Mouse (Mus musculus) T-helper 2 cell (primary cell): Measurements from ENCODE around the gene Pabpn1.
"Not testable (repeated sequence)": the region's sequence is repeated elsewhere in the genome, so short reads cannot be mapped to it uniquely, and the experiment has no call there.

ENCODE experiments used
- in situ Hi-C: fragments of 300-600 bp; cut with MboI, MseI; formaldehyde crosslinking; loops from one replicate; pipeline ENCODE4 v1.15.1; 2025; ENCODE audit warnings: high pct_unique_total_duplicates

Gene Pabpn1

GRCm38 (mm10) chr14:54935904-54936830 is 43.9 kb downstream of the Pabpn1 start, which contains the start of gene Cmtm5:
Cmtm5 (plus strand) TSS chr14:54936261.
- in situ Hi-C loops = no loop called here

GRCm38 (mm10) chr14:54936831-54937160 is 44.5 kb downstream of the Pabpn1 start:
- in situ Hi-C loops = no loop called here

- in situ Hi-C loops = no loop called here
Observed at GRCm38 (mm10) chr14:54937361-54938182, 45.3 kb downstream of the Pabpn1 start.

GRCm38 (mm10) chr14:54938431-54939219 is 46.3 kb downstream of the Pabpn1 start:
- in situ Hi-C loops = no loop called here

- in situ Hi-C loops = no loop called here
Observed at GRCm38 (mm10) chr14:54939434-54940175, 47.3 kb downstream of the Pabpn1 start.

- in situ Hi-C loops = no loop called here
Observed at GRCm38 (mm10) chr14:54940176-54940530, 47.9 kb downstream of the Pabpn1 start.

GRCm38 (mm10) chr14:54941024-54941978 is 49.0 kb downstream of the Pabpn1 start:
- in situ Hi-C loops = no loop called here

GRCm38 (mm10) chr14:54942479-54942878 is 50.2 kb downstream of the Pabpn1 start:
- in situ Hi-C loops = no loop called here

- in situ Hi-C loops = no loop called here
Observed at GRCm38 (mm10) chr14:54943971-54944370, 51.7 kb downstream of the Pabpn1 start.

GRCm38 (mm10) chr14:54944939-54945338 is 52.6 kb downstream of the Pabpn1 start:
- in situ Hi-C loops = no loop called here

DNA sequence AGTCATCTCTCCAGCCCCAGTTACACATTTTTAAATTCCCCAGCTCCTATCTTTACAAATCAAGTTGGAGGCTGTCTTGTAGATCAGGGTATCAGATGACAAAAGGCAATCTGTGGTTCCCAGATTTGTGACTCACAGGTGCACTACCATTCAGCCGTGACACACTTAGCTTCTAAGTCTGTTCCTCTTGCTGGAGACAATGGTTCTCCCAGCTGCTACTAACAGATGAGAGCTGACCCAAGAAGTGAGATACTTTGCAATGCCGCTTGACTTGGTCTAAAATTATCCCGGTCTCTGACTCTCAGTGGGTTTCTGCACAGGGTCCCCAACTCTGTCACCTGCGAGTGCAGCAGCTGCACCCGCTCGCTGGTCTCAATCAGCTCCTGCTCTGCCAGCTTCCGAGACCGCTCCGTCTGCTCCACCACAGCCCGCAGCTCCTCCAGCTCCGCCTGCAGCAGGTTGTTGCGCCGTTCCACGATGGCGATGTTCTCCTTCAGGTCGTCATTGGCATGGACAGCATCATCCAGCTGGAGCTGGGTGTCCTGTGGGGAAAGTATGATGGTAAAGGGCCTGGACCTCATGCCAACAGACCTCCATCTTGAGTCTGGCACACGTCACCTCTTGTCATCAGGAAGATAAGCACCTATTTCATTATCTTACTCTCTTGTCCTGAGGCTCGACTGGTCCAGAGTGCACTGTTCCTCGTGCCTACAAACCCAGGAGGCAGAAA is 53.8 kb downstream of the Pabpn1 start:
- in situ Hi-C loops = no loop called here

GRCm38 (mm10) chr14:54947008-54947407 is 54.7 kb downstream of the Pabpn1 start:
- in situ Hi-C loops = not testable (repeated sequence)
